Mouse (Mus musculus) kidney, postnatal 10 days (tissue): ENCODE data around the gene Psmd14.

Experiments used
- DNase-seq: peaks from one replicate; pipeline ENCODE4 v3.0.0; 2021; ENCODE audit warnings: mixed read lengths

Gene Psmd14

GRCm38 (mm10) chr2:61711108-61712040 lies at the start of gene Psmd14:
Gene Psmd14 (plus strand): TSS chr2:61711694.
- DNase-seq: peak; percentile 93

GRCm38 (mm10) chr2:61662833-61663232 lies 48.7 kb upstream of the Psmd14 start:
- no peak for DNase-seq

GRCm38 (mm10) chr2:61663573-61664241 lies 47.8 kb upstream of the Psmd14 start:
- no peak for DNase-seq

- DNase-seq: no peak
Measured at GRCm38 (mm10) chr2:61667420-61667819, 44.1 kb upstream of the Psmd14 start.

GRCm38 (mm10) chr2:61668260-61668659 lies 43.2 kb upstream of the Psmd14 start:
- peak; percentile 63 for DNase-seq

GRCm38 (mm10) chr2:61674555-61674954 lies 36.9 kb upstream of the Psmd14 start:
- no peak for DNase-seq

- DNase-seq: no peak
Measured at GRCm38 (mm10) chr2:61681572-61681971, 29.9 kb upstream of the Psmd14 start.

- no peak for DNase-seq
Measured at GRCm38 (mm10) chr2:61686533-61686932, 25.0 kb upstream of the Psmd14 start.

GRCm38 (mm10) chr2:61689086-61689485 lies 22.4 kb upstream of the Psmd14 start:
- DNase-seq: no peak

GRCm38 (mm10) chr2:61709570-61709969 lies 1.9 kb upstream of the Psmd14 start:
- DNase-seq: no peak

- DNase-seq: no peak
Measured at GRCm38 (mm10) chr2:61712526-61712925, 1.0 kb downstream of the Psmd14 start.

- DNase-seq: no peak
Measured at GRCm38 (mm10) chr2:61722401-61722982, 11.0 kb downstream of the Psmd14 start.

- DNase-seq: no peak
Measured at GRCm38 (mm10) chr2:61732802-61733486, 21.4 kb downstream of the Psmd14 start.

GRCm38 (mm10) chr2:61734175-61734574 lies 22.7 kb downstream of the Psmd14 start:
- no peak for DNase-seq

- no peak for DNase-seq
Measured at GRCm38 (mm10) chr2:61746051-61746450, 34.6 kb downstream of the Psmd14 start.

- no peak for DNase-seq
Measured at GRCm38 (mm10) chr2:61746580-61746979, 35.1 kb downstream of the Psmd14 start.

GRCm38 (mm10) chr2:61747411-61747810 lies 35.9 kb downstream of the Psmd14 start:
- DNase-seq: no peak

GRCm38 (mm10) chr2:61750702-61751101 lies 39.2 kb downstream of the Psmd14 start:
- no peak for DNase-seq

GRCm38 (mm10) chr2:61751286-61751685 lies 39.8 kb downstream of the Psmd14 start:
- no peak for DNase-seq

GRCm38 (mm10) chr2:61752362-61752761 lies 40.9 kb downstream of the Psmd14 start:
- no peak for DNase-seq

GRCm38 (mm10) chr2:61754989-61755388 lies 43.5 kb downstream of the Psmd14 start:
- DNase-seq: no peak

GRCm38 (mm10) chr2:61759234-61759855 lies 47.9 kb downstream of the Psmd14 start:
- DNase-seq: no peak

GRCm38 (mm10) chr2:61760044-61760443 lies 48.5 kb downstream of the Psmd14 start:
- DNase-seq: no peak
